Mouse (Mus musculus) small intestine, adult 10 weeks (tissue): Measurements from ENCODE around the gene Fndc7. TPM values are rescaled to one million over a fixed set of nuclear protein-coding genes. Genes with fewer than 3 reads are reported as not detected.

Experiments used
- polyA plus RNA-seq: library from polyadenylated mRNA; stranded (reverse); fragments of 350-450 nt; fragmentation: Illumina TruSeq; extraction: RNeasy Lipid Tissue Mini Kit (QIAGEN cat#74804); gene quantifications from one replicate; pipeline ENCODE4 v1.2.3, GENCODE M21; 2014; ENCODE audit warnings: low replicate concordance

The Fndc7 gene
- polyA plus RNA-seq: not detected

GRCm38 (mm10) chr3:108889908-108890307, at the start of gene Fndc7:
Gene Fndc7 (minus strand): TSS chr3:108890008.

GRCm38 (mm10) chr3:108939573-108939972, 49.8 kb upstream of the Fndc7 start, which contains the start of gene Henmt1:
Gene Henmt1 (plus strand): TSS chr3:108939873.

GRCm38 (mm10) chr3:108911548-108912413, 22.0 kb upstream of the Fndc7 start, which contains the start of gene Prpf38b:
Gene Prpf38b (minus strand): TSS chr3:108911727.

GRCm38 (mm10) chr3:108840000-108840715, 49.6 kb downstream of the Fndc7 start, which contains the start of gene Stxbp3:
Gene Stxbp3 (minus strand): TSS chr3:108840526.

Other genes with a start within 250 kb of the Fndc7 start
- gene Clcc1, start 236.1 kb downstream of the Fndc7 start, polyA plus RNA-seq: 32.2 TPM
- gene Gpsm2, start 167.7 kb downstream of the Fndc7 start, polyA plus RNA-seq: 43.4 TPM
- not detected for gene Aknad1, start 150.3 kb downstream of the Fndc7 start, polyA plus RNA-seq
- gene Stxbp3, start 49.5 kb downstream of the Fndc7 start, polyA plus RNA-seq: 195 TPM
- gene Prpf38b, start 21.7 kb upstream of the Fndc7 start, polyA plus RNA-seq: 248 TPM
- gene Henmt1, start 49.9 kb upstream of the Fndc7 start, polyA plus RNA-seq: not detected
- gene Gm9857, start 50.4 kb upstream of the Fndc7 start, polyA plus RNA-seq: not detected
- gene Fam102b, start 137.6 kb upstream of the Fndc7 start, polyA plus RNA-seq: 13.7 TPM
- gene Slc25a54, start 190.5 kb upstream of the Fndc7 start, polyA plus RNA-seq: not detected
- gene Slc25a24, start 233.1 kb upstream of the Fndc7 start, polyA plus RNA-seq: 248 TPM